8 mouse cellular contexts compared by ENCODE assay signal in the genomic region with DNA sequence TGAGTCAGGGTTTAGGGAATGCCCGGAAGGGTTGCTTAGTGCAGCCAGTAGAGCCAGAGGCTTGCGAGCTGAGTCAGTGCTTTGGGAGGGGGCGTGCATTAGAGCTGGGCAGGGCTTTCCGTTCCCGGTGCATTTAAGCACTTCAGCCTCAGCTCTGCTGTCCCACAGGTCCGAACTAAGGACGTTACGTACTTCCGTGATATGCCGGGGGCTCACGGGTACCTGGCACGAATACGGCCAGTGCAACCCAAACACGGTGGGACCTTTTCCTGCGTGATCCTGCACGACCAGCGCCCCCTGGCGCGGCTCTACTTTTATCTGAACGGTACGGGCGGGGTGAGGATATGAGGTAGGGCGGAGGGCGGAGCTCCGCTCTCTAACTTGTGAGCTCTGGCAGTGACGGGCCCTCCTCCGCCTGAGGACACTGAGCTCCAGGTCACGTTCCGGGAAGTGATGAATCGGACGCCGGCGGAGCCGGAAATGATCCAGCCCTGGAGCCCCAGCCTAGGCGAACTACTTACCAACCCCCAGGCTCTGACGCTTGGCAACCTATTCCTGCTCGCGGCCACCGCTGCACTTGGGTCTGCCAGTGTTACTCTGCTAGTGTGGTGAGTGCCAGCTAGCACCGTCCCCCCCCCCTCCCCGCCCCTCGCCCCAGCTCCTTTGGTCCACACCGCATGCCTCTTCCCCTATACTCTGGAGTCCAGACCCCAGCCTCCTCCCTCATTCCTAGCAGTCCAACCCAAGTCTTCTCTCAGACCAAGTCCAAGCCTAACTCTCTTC. TPM values are rescaled to one million over a fixed set of nuclear protein-coding genes. Genes with fewer than 3 reads are reported as not detected.
DNase-seq lines count a peak whose midpoint lies in the region; ATAC-seq and TF ChIP-seq lines count a peak whose summit lies in the region.

No protein-coding gene starts in this region.

- H3K9ac ChIP-seq in forebrain, embryonic 12.5 days: peak overlapping the region; percentile 53
- H3K9ac ChIP-seq in heart, postnatal 0 days (replicated peaks; ENCODE audit: low read depth, low read length): peak overlapping the region; percentile 65
- H3K9ac ChIP-seq in liver, postnatal 0 days (replicated peaks): peak overlapping the region; percentile 74
- H3K9ac ChIP-seq in neural tube, embryonic 14.5 days (replicated peaks; ENCODE audit: low read depth, low read length): peak overlapping the region; percentile 58

- H3K4me2 ChIP-seq in forebrain, embryonic 12.5 days: peak overlapping the region; percentile 68
- H3K4me2 ChIP-seq in heart, postnatal 0 days (ENCODE audit: low read depth, low read length): peak overlapping the region; percentile 61
- peak overlapping the region; percentile 79 for H3K4me2 ChIP-seq in liver, postnatal 0 days (ENCODE audit: low read depth, low read length)
- H3K4me2 ChIP-seq in neural tube, embryonic 14.5 days (ENCODE audit: low read depth, low read length): peak overlapping the region; percentile 79

- H3K27me3 ChIP-seq in E14TG2a.4 (ENCODE audit: insufficient read depth, low read length): no peaks in the 10 kb centered on the region
- H3K27me3 ChIP-seq in forebrain, embryonic 12.5 days: no peaks in the 10 kb centered on the region
- H3K27me3 ChIP-seq in heart, postnatal 0 days (ENCODE audit: control insufficient read depth, insufficient read depth, low read length): no peaks in the 10 kb centered on the region
- no peaks in the 10 kb centered on the region for H3K27me3 ChIP-seq in liver, postnatal 0 days (ENCODE audit: insufficient read depth, low read length)
- no peaks in the 10 kb centered on the region for H3K27me3 ChIP-seq in neural tube, embryonic 14.5 days (ENCODE audit: control insufficient read depth, insufficient read depth, low read length)

- peaks cover 62% of the 10 kb centered on the region for H3K36me3 ChIP-seq in E14TG2a.4 (ENCODE audit: insufficient read depth, low read length)
- peaks cover 56% of the 10 kb centered on the region for H3K36me3 ChIP-seq in forebrain, embryonic 12.5 days (replicated peaks)
- H3K36me3 ChIP-seq in heart, postnatal 0 days (replicated peaks; ENCODE audit: control insufficient read depth, insufficient read depth, low read length): peaks cover 5% of the 10 kb centered on the region
- H3K36me3 ChIP-seq in liver, postnatal 0 days (replicated peaks; ENCODE audit: insufficient read depth, low read length): 0 out of 2 replicates have a peak, but pooled peaks cover 2% of the 10 kb centered on the region
- peaks cover 10% of the 10 kb centered on the region; the same call in 1 of the 2 replicates for H3K36me3 ChIP-seq in neural tube, embryonic 14.5 days (ENCODE audit: control insufficient read depth, insufficient read depth, low read length)

- H3K27ac ChIP-seq in forebrain, embryonic 12.5 days: peak overlapping the region; percentile 87
- H3K27ac ChIP-seq in heart, postnatal 0 days (ENCODE audit: low read depth): peak overlapping the region; percentile 80
- peak overlapping the region; percentile 88 for H3K27ac ChIP-seq in liver, postnatal 0 days (ENCODE audit: low read depth)
- peak overlapping the region; percentile 79 for H3K27ac ChIP-seq in neural tube, embryonic 14.5 days (ENCODE audit: low read depth, low read length)

- peak; percentile 37 for TF ChIP-seq CTCF in E14TG2a.4 (conservative IDR thresholded peaks at IDR 0.05; ENCODE audit: low read length)
- peak; percentile 78 for TF ChIP-seq CTCF in heart, postnatal 0 days (IDR thresholded peaks at IDR 0.05; ENCODE audit: low read depth)
- peak; percentile 88 for TF ChIP-seq CTCF in liver, postnatal 0 days (IDR thresholded peaks at IDR 0.05; ENCODE audit: low read depth)

- H3K4me3 ChIP-seq in E14TG2a.4 (replicated peaks; ENCODE audit: low read length): peak overlapping the region; percentile 80
- H3K4me3 ChIP-seq in forebrain, embryonic 12.5 days (replicated peaks): peak overlapping the region; percentile 48
- peak overlapping the region; percentile 55 for H3K4me3 ChIP-seq in heart, postnatal 0 days (ENCODE audit: low read depth, low read length)
- peak overlapping the region; percentile 65 for H3K4me3 ChIP-seq in liver, postnatal 0 days (ENCODE audit: low read depth, low read length)
- peak overlapping the region; percentile 35 for H3K4me3 ChIP-seq in neural tube, embryonic 14.5 days (ENCODE audit: low read depth, low read length)

- peaks cover 61% of the 10 kb centered on the region for H3K4me1 ChIP-seq in E14TG2a.4 (replicated peaks; ENCODE audit: low read depth, low read length)
- H3K4me1 ChIP-seq in forebrain, embryonic 12.5 days: peaks cover 56% of the 10 kb centered on the region
- H3K4me1 ChIP-seq in heart, postnatal 0 days (ENCODE audit: control insufficient read depth, insufficient read depth): peaks cover 10% of the 10 kb centered on the region; the same call in 1 of the 2 replicates
- H3K4me1 ChIP-seq in liver, postnatal 0 days (ENCODE audit: insufficient read depth): peaks cover 12% of the 10 kb centered on the region
- peaks cover 32% of the 10 kb centered on the region for H3K4me1 ChIP-seq in neural tube, embryonic 14.5 days (ENCODE audit: control insufficient read depth, insufficient read depth, low read length)

- ATAC-seq in forebrain, embryonic 12.5 days (ENCODE audit: low FRiP score): peak; percentile 96
- ATAC-seq in heart, postnatal 0 days (ENCODE audit: insufficient read depth, low read depth): peak; percentile 98
- peak; percentile 99 for ATAC-seq in liver, postnatal 0 days
- ATAC-seq in neural tube, embryonic 14.5 days (ENCODE audit: low read depth): peak; percentile 97

- peak; percentile 88 for DNase-seq in c-Kit-positive CD71-positive TER-119-positive erythroid progenitor cells, embryonic 14.5 days (ENCODE audit: low spot score)
- DNase-seq in heart, postnatal 0 days (ENCODE audit: low spot score): peak; percentile 97
- peak; percentile 84 for DNase-seq in large intestine, adult 2 months (ENCODE audit: low read depth, low spot score)
- peak; percentile 92 for DNase-seq in liver, postnatal 0 days
- peak; percentile 96 for DNase-seq in testis, postnatal 10 days (ENCODE audit: low spot score)

- peak; percentile 64; the same call in 1 of the 2 replicates for TF ChIP-seq EP300 in heart, postnatal 0 days (IDR thresholded peaks at IDR 0.05; ENCODE audit: low read depth)
- 0 out of 2 replicates have a peak, but pooled peaks have one; percentile 39 for TF ChIP-seq EP300 in liver, postnatal 0 days (IDR thresholded peaks at IDR 0.05; ENCODE audit: low read depth)

- no peaks in the 10 kb centered on the region for H3K9me3 ChIP-seq in E14TG2a.4 (ENCODE audit: low read length)
- H3K9me3 ChIP-seq in forebrain, embryonic 12.5 days: no peaks in the 10 kb centered on the region
- no peaks in the 10 kb centered on the region for H3K9me3 ChIP-seq in heart, postnatal 0 days (replicated peaks; ENCODE audit: control insufficient read depth, low read length)
- H3K9me3 ChIP-seq in liver, postnatal 0 days (ENCODE audit: low read length): no peaks in the 10 kb centered on the region
- H3K9me3 ChIP-seq in neural tube, embryonic 14.5 days (ENCODE audit: control insufficient read depth, low read length): no peaks in the 10 kb centered on the region

- WGBS in forebrain, embryonic 12.5 days: under 1% methylated on average over 38 of the region's 43 CpGs
- under 1% methylated on average over 42 of the region's 43 CpGs for WGBS in heart, postnatal 0 days
- under 1% methylated on average over 43 of the region's 43 CpGs for WGBS in large intestine, adult 2 months
- 1% methylated on average over 39 of the region's 43 CpGs for WGBS in liver, postnatal 0 days (ENCODE audit: insufficient replicate concordance)
- WGBS in neural tube, embryonic 14.5 days: under 1% methylated on average over 42 of the region's 43 CpGs

RNA-seq across cellular contexts. Expression of gene Spaca6, which starts 11.2 kb away (rescaled TPM):
- polyA plus RNA-seq in forebrain, embryonic 12.5 days (2016; fragmentation: Nextera tagmentation; extraction: Ambion mirVana): 43.5 and 46.8 TPM in 2 replicates
- total RNA-seq in heart, postnatal 0 days (2014; rRNA removed; ENCODE audit: low replicate concordance): 1.6 and 23.6 TPM in 2 replicates
- polyA plus RNA-seq in heart, postnatal 0 days (2015; fragmentation: Nextera tagmentation; extraction: Ambion mirVana): 7.9 and 9.2 TPM in 2 replicates
- 7.7 and 8.3 TPM in 2 replicates for polyA plus RNA-seq in large intestine, adult 2 months (2012; rRNA removed)
- polyA plus RNA-seq in liver, postnatal 0 days (2015; fragmentation: Nextera tagmentation; extraction: Ambion mirVana): 2.1 and 3.1 TPM in 2 replicates
- polyA plus RNA-seq in neural tube, embryonic 14.5 days (2014; fragmentation: Nextera tagmentation; extraction: Ambion mirVana): 21.4 and 29.1 TPM in 2 replicates

RNA-seq across cellular contexts. Expression of gene Has1, which starts 16.9 kb away (rescaled TPM):
- polyA plus RNA-seq in forebrain, embryonic 12.5 days (2016; fragmentation: Nextera tagmentation; extraction: Ambion mirVana): 0.83 and 1.4 TPM in 2 replicates
- total RNA-seq in heart, postnatal 0 days (2014; rRNA removed; ENCODE audit: low replicate concordance): 2.9 and 4.0 TPM in 2 replicates
- 1.00 and 1.1 TPM in 2 replicates for polyA plus RNA-seq in heart, postnatal 0 days (2015; fragmentation: Nextera tagmentation; extraction: Ambion mirVana)
- polyA plus RNA-seq in large intestine, adult 2 months (2012; rRNA removed): 0.17 and 0.19 TPM in 2 replicates
- 0.08 and 0.09 TPM in 2 replicates for polyA plus RNA-seq in liver, postnatal 0 days (2015; fragmentation: Nextera tagmentation; extraction: Ambion mirVana)
- 0.93 and 1.7 TPM in 2 replicates for polyA plus RNA-seq in neural tube, embryonic 14.5 days (2014; fragmentation: Nextera tagmentation; extraction: Ambion mirVana)

RNA-seq across cellular contexts. Expression of gene Fpr1, which starts 45.6 kb away (rescaled TPM):
- polyA plus RNA-seq in forebrain, embryonic 12.5 days (2016; fragmentation: Nextera tagmentation; extraction: Ambion mirVana): not detected in 2 replicates
- total RNA-seq in heart, postnatal 0 days (2014; rRNA removed; ENCODE audit: low replicate concordance): not detected in 2 replicates
- polyA plus RNA-seq in heart, postnatal 0 days (2015; fragmentation: Nextera tagmentation; extraction: Ambion mirVana): 0.40 and 0.53 TPM in 2 replicates
- polyA plus RNA-seq in large intestine, adult 2 months (2012; rRNA removed): 0.75 and 0.79 TPM in 2 replicates
- polyA plus RNA-seq in liver, postnatal 0 days (2015; fragmentation: Nextera tagmentation; extraction: Ambion mirVana): 13.3 and 13.7 TPM in 2 replicates
- polyA plus RNA-seq in neural tube, embryonic 14.5 days (2014; fragmentation: Nextera tagmentation; extraction: Ambion mirVana): 0.15 and 0.21 TPM in 2 replicates

RNA-seq across cellular contexts. Expression of gene Fpr2, which starts 49.5 kb away (rescaled TPM):
- polyA plus RNA-seq in forebrain, embryonic 12.5 days (2016; fragmentation: Nextera tagmentation; extraction: Ambion mirVana): not detected in 2 replicates
- 1.3 TPM in 1 of 2 replicates, not detected in the other for total RNA-seq in heart, postnatal 0 days (2014; rRNA removed; ENCODE audit: low replicate concordance)
- polyA plus RNA-seq in heart, postnatal 0 days (2015; fragmentation: Nextera tagmentation; extraction: Ambion mirVana): 0.19 and 0.33 TPM in 2 replicates
- 0.76 and 0.80 TPM in 2 replicates for polyA plus RNA-seq in large intestine, adult 2 months (2012; rRNA removed)
- polyA plus RNA-seq in liver, postnatal 0 days (2015; fragmentation: Nextera tagmentation; extraction: Ambion mirVana): 9.3 and 10.3 TPM in 2 replicates
- polyA plus RNA-seq in neural tube, embryonic 14.5 days (2014; fragmentation: Nextera tagmentation; extraction: Ambion mirVana): not detected in 2 replicates

RNA-seq across cellular contexts. Expression of gene Fpr3, which starts 49.5 kb away (rescaled TPM):
- not detected in 2 replicates for polyA plus RNA-seq in forebrain, embryonic 12.5 days (2016; fragmentation: Nextera tagmentation; extraction: Ambion mirVana)
- not detected in 2 replicates for total RNA-seq in heart, postnatal 0 days (2014; rRNA removed; ENCODE audit: low replicate concordance)
- not detected in 2 replicates for polyA plus RNA-seq in heart, postnatal 0 days (2015; fragmentation: Nextera tagmentation; extraction: Ambion mirVana)
- not detected in 2 replicates for polyA plus RNA-seq in large intestine, adult 2 months (2012; rRNA removed)
- not detected in 2 replicates for polyA plus RNA-seq in liver, postnatal 0 days (2015; fragmentation: Nextera tagmentation; extraction: Ambion mirVana)
- not detected in 2 replicates for polyA plus RNA-seq in neural tube, embryonic 14.5 days (2014; fragmentation: Nextera tagmentation; extraction: Ambion mirVana)

Comparison
In these comparisons a context has a peak if more than half of its experiments do, and no peak if none do; other contexts are left out.
1. Peak in every context shown above with its lines: DNase-seq, ATAC-seq, H3K4me3 ChIP-seq and H3K27ac ChIP-seq.
2. CTCF ChIP-seq: peak in every context shown above with its lines; median percentile 88 in liver, postnatal 0 days; 78 in heart, postnatal 0 days; 37 in E14TG2a.4.